Mouse (Mus musculus) thymus, postnatal 25 days (tissue): ENCODE measurements around the gene Ndn.

Experiments used
- DNase-seq: peaks from one replicate; pipeline ENCODE4 v3.0.0; 2022

Ndn gene

GRCm38 (mm10) chr7:62346269-62346668 is at the start of gene Ndn:
Ndn (plus strand) TSS chr7:62346569.
- no peak for DNase-seq

- no peak for DNase-seq
Observed at GRCm38 (mm10) chr7:62302451-62302850, 43.9 kb upstream of the Ndn start.

DNA sequence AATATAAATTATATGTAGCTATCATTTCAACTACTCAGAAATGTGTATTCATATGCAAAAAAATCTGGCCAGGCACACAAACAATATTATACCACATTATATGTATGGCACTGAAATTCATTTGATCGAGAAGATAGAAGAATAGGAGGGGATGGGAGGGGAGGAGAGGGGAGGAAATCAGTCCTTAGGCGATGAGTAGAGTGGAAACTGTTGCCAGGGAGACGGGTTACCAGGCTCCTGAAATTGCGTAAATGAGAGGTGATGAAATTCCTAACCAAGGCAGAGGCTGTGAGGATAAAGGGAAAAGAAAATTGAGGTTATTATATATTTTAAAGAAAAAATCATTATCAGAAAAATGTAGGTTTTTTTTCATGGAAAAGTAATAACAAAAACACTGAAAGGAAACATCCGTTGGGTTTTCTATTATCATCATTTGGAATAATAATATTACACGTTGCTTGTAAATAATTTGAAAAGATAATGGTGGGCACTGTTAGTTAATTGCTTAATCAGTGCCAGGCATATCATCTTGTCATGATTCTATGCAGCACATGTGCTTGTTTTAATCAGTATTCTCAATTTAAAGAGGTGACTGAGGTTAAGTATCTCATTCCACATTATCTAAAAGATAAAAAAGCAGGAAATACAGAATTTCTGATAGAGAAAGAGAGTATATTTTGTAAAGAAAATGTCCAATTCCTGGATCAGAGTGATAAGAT is 39.3 kb upstream of the Ndn start:
- DNase-seq: no peak

DNA sequence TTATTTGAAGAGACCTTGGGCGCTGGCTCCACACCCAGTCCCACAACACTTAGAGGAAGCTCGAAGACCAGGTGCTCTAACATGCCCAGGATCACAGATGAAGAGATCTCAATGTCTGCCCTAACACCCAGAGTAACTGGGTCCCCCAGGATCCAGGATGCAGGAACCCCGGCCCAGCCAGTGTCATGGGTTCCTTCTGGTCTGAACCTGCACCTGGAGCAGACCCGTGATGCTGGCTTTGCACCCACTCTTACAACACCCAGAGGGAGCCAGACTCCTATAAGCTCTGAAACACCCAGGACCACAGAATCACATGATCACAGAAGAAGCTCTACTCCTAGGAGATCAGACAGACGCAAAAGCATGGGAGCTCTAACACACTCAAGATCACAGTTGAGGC is 29.6 kb upstream of the Ndn start:
- DNase-seq: no peak

DNA sequence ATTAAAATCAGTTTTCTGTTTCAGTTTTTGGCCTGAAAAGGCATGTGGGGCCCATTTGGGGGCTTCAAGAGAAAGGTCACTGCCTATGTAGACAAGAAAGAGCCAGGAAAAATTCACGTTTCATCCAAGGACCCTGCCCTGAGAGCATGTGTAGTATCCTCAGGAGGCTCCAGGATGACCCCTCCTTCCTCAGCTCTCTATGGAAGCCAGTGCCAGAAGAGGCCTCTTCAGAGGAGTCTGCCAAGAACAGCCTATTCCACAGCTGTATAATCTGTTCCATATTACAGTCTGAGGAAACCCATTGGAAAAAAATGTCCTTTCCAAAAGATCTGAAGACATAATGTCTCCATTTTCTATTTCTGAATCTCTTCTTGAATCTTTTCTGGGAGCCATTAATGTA is 958 bp upstream of the Ndn start:
- DNase-seq: no peak

GRCm38 (mm10) chr7:62348106-62348803 is 1.9 kb downstream of the Ndn start:
- DNase-seq: peak; percentile 3

GRCm38 (mm10) chr7:62348804-62349190 is 2.4 kb downstream of the Ndn start:
- DNase-seq: no peak

DNA sequence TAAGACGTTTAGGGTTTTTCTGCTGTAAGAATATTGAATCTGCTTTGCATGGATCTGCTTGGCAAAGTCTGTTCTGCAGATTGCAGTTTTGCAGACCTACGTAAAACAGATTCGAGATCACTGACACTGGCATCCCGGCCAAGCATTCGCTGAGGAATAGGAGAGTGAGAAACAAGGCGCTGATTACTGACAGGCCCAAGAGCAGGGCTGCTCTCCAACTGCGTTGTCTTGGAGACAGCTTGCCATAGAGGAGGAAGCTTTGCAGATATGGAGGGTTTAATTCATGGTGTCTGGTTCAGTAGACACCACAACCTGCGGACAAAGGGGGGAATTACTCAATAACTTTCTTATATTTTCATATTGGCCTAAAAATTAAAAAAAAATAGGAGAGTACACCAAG is 4.9 kb downstream of the Ndn start:
- DNase-seq: no peak

- DNase-seq: no peak
Observed at GRCm38 (mm10) chr7:62365039-62365636, 18.8 kb downstream of the Ndn start.

DNA sequence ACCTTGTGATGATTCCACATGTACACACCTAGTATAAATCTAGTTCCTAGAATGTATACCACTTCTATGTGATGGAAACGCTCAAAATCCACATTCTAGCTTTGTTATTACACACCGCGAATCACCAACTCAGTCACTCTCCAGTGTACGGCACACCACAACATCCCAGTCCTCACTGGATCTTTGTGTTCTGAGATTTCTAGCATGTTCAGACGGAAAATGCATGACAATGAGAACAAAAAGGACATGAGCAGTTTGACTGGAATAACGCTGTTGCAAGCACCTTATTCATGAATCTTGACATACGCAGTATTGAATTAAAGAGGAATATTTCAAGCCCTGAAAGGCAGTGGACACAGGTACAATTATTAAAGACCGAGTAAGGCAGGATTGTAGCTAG is 20.4 kb downstream of the Ndn start:
- no peak for DNase-seq

DNA sequence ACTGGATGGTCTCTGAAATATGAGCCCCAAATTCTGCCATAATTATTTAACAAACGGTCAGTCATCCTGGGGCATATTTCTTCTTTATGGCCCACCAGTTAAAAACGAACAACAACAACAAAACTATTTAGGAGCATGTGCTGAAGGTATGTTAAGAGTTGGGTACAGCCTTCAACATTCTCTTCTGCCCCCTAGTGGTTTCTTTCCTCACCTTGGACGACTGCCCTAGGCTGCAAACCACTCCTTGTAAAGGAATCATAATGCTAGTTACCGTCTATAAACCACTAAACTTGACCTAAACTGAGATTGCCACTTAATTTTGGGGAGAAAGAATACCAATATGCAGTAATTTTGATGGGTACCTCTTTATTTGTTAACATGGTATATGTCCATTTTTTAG is 29.3 kb downstream of the Ndn start:
- no peak for DNase-seq

DNA sequence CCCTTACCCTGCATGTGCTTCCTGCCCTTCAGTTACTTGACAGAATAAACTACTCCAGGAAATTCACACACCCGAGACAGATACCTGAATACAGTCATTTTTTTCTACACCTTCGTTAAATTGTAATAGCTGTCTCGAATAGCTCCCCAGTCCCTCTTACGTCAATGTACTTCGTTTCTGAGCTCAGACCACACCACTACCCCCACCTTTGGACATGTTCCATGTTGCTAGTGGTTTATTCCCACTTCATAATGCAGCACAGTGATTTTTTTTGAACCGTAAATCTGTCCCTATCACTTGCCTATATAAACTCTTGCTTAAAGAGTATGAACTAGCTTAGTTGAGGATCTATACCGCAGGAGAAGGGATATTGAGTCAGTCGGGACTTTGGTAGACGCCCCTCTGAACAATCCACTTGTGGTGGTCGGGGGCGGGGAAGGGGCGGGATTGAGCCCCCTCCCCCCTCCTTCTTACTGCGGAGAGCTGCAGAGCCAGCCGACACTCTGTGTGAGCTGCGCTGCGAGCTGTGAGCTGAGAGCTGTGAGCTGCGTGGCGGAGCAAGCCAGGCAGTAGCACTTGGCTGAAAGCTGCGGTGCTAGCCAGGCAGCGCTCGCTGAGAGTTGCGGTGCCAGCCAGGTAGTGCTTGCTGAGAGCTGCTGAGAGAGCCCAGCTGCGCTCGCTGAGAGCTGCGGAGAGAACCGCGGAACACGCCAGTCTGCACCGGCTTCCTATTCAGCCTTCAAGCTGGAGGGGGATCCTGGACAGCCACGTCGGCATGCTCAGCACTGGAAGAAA is 30.3 kb downstream of the Ndn start, which contains the start of gene Magel2:
Gene Magel2 (plus strand): TSS at position 501 of the 795 bp plus-strand sequence.
- no peak for DNase-seq

DNA sequence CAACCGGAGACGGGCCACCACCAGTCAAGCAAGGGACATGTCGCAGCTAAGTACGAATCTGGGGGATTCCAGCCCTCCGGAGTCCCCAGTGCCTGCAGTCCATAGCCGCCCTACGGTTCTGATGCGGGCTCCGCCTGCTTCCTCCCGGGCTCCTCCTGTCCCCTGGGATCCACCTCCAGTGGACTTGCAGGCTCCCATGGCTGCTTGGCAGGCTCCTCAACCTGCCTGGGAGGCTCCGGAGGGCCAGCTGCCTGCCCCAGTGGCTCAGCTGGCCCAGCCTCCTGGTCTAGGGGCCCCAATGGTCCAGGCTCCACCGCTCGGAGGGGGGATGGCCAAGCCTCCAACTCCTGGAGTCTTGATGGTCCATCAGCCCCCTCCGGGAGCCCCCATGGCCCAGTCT is 30.9 kb downstream of the Ndn start:
- no peak for DNase-seq

GRCm38 (mm10) chr7:62378529-62378928 is 32.2 kb downstream of the Ndn start:
- no peak for DNase-seq

DNA sequence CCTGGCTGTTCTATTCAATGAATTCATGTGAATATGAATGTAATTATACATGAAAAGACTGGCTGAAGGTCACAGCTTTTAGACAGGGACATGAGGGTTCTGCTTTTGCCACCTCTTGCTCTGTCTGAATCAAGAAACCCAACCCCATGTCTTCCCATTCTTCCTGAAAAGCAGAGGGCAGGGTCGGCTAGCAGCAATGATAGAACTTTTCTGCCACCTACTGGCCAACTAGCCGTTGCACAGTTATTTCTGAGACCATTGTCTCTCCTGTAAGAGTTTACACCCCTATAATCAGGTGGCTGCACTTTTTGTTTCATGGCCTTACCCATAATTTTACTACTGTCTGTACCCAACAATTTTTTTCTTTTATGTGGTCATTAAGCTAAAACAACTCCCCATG is 36.0 kb downstream of the Ndn start:
- DNase-seq: no peak

DNA sequence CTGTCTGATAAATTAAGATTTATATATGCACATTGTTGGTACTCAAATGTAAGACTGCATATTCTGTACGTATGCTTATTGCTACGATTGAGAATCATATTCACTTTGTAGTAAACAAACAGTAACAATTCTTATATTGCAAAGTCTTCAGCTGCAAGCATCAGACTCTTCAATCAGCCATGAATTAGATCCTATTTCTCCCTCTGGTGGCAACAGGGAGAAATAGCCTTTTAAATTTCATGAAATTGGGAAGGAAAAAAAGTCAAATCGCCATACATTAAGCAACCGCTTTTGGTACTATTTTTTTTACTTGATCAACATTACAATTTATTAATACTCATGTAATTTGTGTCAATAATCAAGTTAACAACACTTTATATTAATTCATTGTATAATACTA is 41.9 kb downstream of the Ndn start:
- DNase-seq: no peak

DNA sequence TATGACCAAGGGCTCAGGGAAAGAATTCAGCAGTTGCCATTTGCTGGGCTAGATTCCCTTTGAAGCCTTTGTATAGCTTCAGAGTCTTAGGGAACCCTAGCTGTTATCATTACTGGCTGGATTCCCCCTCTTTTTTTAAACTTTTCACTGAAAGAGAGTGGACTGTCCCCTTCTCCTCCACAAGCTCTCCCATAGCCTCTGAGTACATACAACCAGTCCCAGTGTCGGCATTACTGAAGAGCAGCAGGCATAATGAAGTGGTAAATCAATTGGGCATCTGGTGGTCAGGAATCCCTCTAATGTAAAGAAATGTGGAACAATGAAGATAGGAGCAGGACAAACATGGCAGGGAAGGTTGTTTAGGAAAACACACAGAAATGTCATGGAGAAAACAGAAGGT is 45.8 kb downstream of the Ndn start:
- no peak for DNase-seq
